Mouse (Mus musculus): ENCODE measurements at regions not wholly inside any gene's neighbourhood (a gene's known extent, or its start where the extent isn't known, plus 50 kb on each side); places are given as distances from the start of the nearest gene placed in this dataset.

DNA sequence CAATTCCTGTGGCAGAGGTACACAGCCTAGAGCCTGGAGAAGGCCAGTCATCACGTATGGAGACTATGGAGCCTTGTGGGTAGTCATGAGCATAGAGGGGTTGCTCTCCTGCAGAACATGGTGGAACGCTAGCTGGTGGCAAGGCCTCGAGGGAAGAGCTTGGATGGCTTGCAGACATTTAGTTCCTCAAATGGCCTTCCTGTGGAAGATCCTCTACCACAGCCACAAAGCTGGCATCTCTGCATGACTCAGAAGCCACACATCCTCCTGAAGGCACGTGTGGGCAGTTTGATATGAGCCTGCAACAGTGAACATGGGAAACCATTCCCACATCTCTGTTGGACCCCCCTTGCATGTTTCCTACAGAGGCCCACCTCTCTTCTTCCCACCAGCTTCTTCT is 547.9 kb upstream of the Lrrc6 start:
- no peaks in the 10 kb centered on the region for H3K27me3 ChIP-seq (replicated peaks)
- peak; percentile 42; the same call in 1 of the 2 replicates for ATAC-seq
- no peaks in the 10 kb centered on the region for H3K36me3 ChIP-seq
- H3K4me2 ChIP-seq, result no peak overlapping the region
- H3K4me3 ChIP-seq, result no peak overlapping the region
- peaks cover 24% of the 10 kb centered on the region for H3K4me1 ChIP-seq
- H3K9ac ChIP-seq, result no peak overlapping the region
- H3K9me3 ChIP-seq (replicated peaks), result no peaks in the 10 kb centered on the region
- 17% methylated on average over 4 of the region's 4 CpGs for WGBS (ENCODE audit: insufficient replicate concordance)
- no peak overlapping the region for H3K27ac ChIP-seq

DNA sequence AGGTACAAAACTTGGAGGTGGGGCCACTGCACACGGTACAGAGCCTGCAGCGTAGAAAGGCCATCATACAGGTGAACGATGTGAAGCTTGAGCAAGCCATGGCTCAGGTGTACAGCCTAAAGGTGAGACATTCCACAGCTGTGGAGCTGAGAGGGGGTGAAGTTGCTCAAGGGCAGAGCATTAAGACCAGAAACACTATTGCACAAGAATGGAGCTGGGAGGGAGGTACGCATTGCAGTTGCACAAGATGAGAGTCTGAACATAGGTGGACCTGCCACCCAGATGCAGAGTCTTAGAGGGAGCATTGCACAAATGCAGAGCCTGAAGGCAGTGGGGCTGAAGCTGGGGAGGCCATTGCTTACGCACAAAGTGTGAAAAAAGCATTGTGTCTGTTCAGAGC is 547.4 kb upstream of the Lrrc6 start:
- ATAC-seq, result no peak
- H3K27me3 ChIP-seq (replicated peaks), result no peaks in the 10 kb centered on the region
- no peak overlapping the region for H3K9ac ChIP-seq
- no peaks in the 10 kb centered on the region for H3K9me3 ChIP-seq (replicated peaks)
- no peak overlapping the region for H3K4me2 ChIP-seq
- 86% methylated on average over 5 of the region's 5 CpGs for WGBS (ENCODE audit: insufficient replicate concordance)
- H3K27ac ChIP-seq, result no peak overlapping the region
- H3K36me3 ChIP-seq, result no peaks in the 10 kb centered on the region
- H3K4me1 ChIP-seq, result peaks cover 24% of the 10 kb centered on the region
- no peak overlapping the region for H3K4me3 ChIP-seq

DNA sequence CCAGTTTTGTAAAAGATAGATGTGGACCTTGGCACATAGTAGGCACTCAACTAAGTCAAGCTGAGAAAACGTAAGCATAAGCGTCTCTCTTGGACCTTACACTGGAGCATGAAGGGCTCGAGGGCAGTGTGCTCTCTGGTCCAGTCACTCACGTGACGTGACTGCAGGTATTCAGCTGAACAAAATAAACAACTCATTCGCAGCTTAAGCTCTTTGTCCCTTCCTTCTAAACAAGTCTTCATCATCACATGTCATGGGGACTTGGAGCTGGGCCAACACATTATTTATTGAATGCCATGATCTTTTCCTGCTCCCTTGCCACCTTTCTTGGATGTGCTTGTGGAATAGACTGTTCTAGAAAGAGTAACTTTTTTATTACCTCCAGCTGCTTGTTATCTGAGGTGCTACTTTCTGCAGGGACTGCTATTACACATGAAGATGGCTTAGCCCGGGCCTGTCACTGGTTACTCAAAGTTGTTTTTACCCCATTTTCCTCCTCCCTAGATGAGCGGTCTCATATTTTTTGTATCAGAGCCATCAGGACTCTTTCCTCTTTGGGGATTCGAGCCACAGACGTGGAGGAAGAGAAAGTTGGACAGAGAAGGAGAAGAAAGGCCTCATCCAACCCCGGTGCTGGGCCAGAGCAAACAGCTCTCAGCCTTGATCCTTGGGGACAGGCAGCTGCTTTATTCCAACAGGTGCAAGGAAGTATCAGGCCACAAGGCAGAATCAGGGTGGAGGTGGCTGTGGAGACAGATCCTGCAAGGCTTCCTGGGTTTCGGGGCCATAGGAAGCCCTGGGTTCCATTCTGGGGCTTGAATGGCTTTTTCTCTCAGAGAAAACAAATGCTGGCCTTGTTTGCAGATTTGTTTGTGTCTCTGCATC is 545.5 kb upstream of the Lrrc6 start:
- H3K4me2 ChIP-seq, result no peak overlapping the region
- no peak for ATAC-seq
- no peak overlapping the region for H3K27ac ChIP-seq
- no peaks in the 10 kb centered on the region for H3K9me3 ChIP-seq (replicated peaks)
- H3K27me3 ChIP-seq (replicated peaks), result peaks cover 3% of the 10 kb centered on the region; the same call in 1 of the 2 replicates
- no peak overlapping the region for H3K4me3 ChIP-seq
- 62% methylated on average over 12 of the region's 12 CpGs for WGBS (ENCODE audit: insufficient replicate concordance)
- no peaks in the 10 kb centered on the region for H3K36me3 ChIP-seq
- peaks cover 24% of the 10 kb centered on the region for H3K4me1 ChIP-seq
- no peak overlapping the region for H3K9ac ChIP-seq

DNA sequence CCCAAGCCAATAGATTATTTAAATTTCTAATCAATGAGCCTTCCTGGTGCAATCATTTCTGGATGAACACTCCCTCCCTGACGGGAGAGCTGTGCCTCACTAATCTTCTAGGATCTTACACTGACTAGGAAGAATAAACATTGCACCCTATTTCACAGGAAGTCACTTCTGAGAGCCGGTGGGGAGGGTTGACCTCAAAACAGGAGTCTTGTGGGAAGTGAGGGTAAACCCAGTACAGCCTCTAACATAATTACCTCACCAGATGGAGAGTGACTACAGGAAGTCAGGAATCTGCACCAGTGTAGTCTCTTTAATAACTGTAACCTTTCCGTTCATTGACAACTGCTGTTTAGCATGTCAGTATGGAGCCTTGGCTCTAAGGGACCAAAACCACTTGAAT is 544.6 kb upstream of the Lrrc6 start:
- peaks cover 3% of the 10 kb centered on the region; the same call in 1 of the 2 replicates for H3K27me3 ChIP-seq (replicated peaks)
- H3K4me3 ChIP-seq, result no peak overlapping the region
- no peak overlapping the region for H3K27ac ChIP-seq
- no peaks in the 10 kb centered on the region for H3K9me3 ChIP-seq (replicated peaks)
- no peak overlapping the region for H3K9ac ChIP-seq
- no peak overlapping the region for H3K4me2 ChIP-seq
- no peak for ATAC-seq
- peaks cover 26% of the 10 kb centered on the region for H3K4me1 ChIP-seq
- no peaks in the 10 kb centered on the region for H3K36me3 ChIP-seq
- WGBS (ENCODE audit: insufficient replicate concordance), result 21% methylated on average over 3 of the region's 3 CpGs

DNA sequence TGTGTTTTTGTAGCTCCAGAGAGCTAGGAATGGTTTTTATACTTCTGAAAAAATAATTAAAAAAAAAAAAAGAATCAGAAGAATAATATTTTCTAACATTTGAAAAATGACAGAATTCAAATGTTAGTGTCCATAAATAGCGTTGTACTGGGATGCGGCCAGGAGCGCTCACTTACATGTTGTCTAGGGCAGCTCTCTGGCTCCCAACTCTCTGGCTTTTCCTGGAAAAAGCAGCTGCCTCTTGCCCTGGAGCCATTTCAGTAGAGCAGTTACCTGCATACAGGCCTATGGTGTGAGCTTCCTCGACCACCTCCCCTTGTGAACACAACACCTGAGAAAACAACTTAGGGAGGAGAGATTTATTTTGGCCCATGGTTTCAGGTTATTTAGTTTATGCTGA is 544.1 kb upstream of the Lrrc6 start:
- H3K36me3 ChIP-seq, result no peaks in the 10 kb centered on the region
- H3K4me2 ChIP-seq, result no peak overlapping the region
- H3K27me3 ChIP-seq (replicated peaks), result peaks cover 3% of the 10 kb centered on the region; the same call in 1 of the 2 replicates
- H3K4me1 ChIP-seq, result peaks cover 32% of the 10 kb centered on the region
- no peaks in the 10 kb centered on the region for H3K9me3 ChIP-seq (replicated peaks)
- H3K4me3 ChIP-seq, result no peak overlapping the region
- no peak for ATAC-seq
- no peak overlapping the region for H3K27ac ChIP-seq
- 85% methylated on average over 4 of the region's 4 CpGs for WGBS (ENCODE audit: insufficient replicate concordance)
- no peak overlapping the region for H3K9ac ChIP-seq

DNA sequence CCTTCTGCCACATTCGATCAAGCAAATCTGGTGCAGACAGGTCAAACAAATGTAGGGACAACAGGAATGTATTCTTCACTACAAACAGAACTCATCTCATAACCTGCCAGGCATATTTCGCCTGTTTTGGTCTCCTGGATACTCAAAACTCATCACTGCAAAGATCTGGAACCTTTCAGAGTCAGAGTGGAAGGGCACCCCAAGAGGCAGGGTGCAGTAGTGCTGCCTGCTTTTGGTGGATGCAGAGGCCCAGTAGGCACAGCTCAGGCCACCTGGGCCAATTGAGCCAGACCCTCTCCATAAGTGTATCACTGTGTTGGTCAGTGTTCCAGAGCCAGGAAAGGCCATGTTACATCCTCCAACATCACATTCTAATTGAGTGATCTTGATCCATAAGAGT is 541.4 kb upstream of the Lrrc6 start:
- H3K4me1 ChIP-seq, result peaks cover 37% of the 10 kb centered on the region
- peaks cover 6% of the 10 kb centered on the region for H3K27me3 ChIP-seq (replicated peaks)
- ATAC-seq, result no peak
- no peaks in the 10 kb centered on the region for H3K9me3 ChIP-seq (replicated peaks)
- no peaks in the 10 kb centered on the region for H3K36me3 ChIP-seq
- 61% methylated on average over 2 of the region's 2 CpGs for WGBS (ENCODE audit: insufficient replicate concordance)
- H3K4me3 ChIP-seq, result no peak overlapping the region
- H3K9ac ChIP-seq, result no peak overlapping the region
- no peak overlapping the region for H3K4me2 ChIP-seq
- no peak overlapping the region for H3K27ac ChIP-seq

DNA sequence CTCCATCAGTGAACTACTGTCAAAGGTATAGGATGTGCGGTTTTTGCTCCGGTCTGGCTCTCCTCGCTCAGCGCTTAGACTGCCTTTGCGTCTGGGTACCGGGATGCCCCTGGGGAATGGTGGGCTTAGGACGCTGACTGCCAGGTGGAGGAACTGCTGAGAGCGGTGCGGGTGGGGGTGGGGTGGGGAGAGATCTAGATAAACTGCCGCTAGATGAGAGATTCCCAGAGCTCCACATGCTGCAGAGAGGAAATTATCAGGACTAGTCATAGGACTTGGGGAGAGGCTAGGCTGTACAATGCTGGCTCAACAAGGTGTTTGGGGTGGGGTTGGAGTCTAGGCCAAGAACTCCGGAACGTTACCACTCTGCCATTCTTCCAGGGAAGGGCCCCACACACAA is 539.5 kb upstream of the Lrrc6 start:
- H3K9me3 ChIP-seq (replicated peaks), result no peaks in the 10 kb centered on the region
- peaks cover 9% of the 10 kb centered on the region for H3K27me3 ChIP-seq (replicated peaks)
- H3K9ac ChIP-seq, result no peak overlapping the region
- peak overlapping the region; percentile 70 for H3K4me2 ChIP-seq
- H3K4me3 ChIP-seq, result peak overlapping the region; percentile 52
- 19% methylated on average over 12 of the region's 12 CpGs for WGBS (ENCODE audit: insufficient replicate concordance)
- H3K36me3 ChIP-seq, result no peaks in the 10 kb centered on the region
- no peak for ATAC-seq
- H3K27ac ChIP-seq, result no peak overlapping the region
- H3K4me1 ChIP-seq, result peaks cover 24% of the 10 kb centered on the region

DNA sequence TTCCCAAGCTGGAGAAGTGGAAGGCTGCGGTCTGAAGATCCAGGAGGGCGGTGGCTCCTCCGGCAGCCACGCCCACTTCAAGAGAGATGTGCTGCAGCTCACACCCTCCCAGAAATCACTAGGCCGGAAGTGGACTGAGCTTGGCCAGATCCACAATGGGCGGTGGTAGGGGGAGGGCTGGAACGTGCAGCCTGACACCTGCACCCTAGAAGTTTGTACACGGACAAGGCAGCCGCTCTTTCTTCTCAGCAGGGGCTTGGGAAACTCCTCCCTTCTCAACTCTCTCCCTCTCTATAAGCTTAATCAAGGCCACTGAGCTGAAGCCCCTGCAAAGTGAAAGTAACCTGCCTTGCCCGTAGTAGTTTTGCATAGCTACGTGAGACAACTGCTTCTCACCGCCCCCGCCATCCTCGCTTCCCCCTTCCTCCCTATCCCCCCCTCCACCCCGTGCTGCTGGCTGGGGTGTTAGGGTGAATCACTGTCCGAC is 538.8 kb upstream of the Lrrc6 start:
- Histone ChIP-seq H3K4me3 (peak overlapping the region; percentile 52), H3K9ac (peak overlapping the region; percentile 28; the same call in 1 of the 2 replicates), H3K27me3 (replicated peaks) (peaks cover 9% of the 10 kb centered on the region), H3K27ac (no peak overlapping the region), H3K4me2 (peak overlapping the region; percentile 70), H3K36me3 (no peaks in the 10 kb centered on the region), H3K4me1 (peaks cover 19% of the 10 kb centered on the region), H3K9me3 (replicated peaks) (no peaks in the 10 kb centered on the region)
- peak; percentile 72 for ATAC-seq
- WGBS (ENCODE audit: insufficient replicate concordance), result 2% methylated on average over 16 of the region's 16 CpGs

DNA sequence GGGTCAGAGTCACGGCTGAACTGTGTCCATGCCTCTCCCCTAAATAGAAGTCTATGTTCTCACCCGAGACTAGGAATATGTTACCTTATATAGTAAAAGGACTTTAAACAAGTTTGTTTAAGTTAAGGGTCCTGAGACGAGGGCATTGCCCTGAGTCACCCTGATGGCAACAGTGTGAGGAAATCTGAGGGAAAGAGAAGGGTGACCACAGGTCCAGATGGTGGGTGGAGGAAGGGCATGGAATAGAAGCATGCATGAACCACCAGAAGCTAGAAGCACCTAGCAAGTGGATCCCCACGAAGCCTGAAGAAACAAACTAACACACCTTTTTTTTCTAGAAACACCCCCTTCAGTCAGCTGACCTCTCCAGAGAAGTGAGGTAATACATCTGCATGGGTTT is 536.9 kb upstream of the Lrrc6 start:
- WGBS (ENCODE audit: insufficient replicate concordance), result 51% methylated on average over 4 of the region's 4 CpGs

DNA sequence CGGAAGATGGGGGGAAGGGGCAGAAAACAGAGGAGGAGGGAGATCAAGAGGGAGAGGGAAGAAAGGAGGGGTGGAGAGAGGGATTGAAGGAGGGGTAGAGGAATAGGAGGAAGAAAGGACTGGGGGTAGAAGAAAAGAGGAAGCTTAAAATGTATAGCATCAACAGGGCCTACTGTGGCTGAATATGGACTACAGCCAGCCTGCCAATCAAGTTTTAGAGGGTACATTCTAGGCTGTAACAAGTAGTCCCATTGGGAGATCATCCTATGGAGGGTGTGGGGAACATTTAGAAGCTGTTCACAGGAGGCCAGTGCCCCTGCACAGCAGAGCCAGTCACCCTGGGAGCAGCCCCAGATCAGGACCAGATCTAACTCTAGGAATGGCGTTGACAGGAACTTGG is 535.6 kb upstream of the Lrrc6 start:
- H3K4me3 ChIP-seq, result no peak overlapping the region
- no peak overlapping the region for H3K27ac ChIP-seq
- WGBS (ENCODE audit: insufficient replicate concordance), result 45% methylated on average over 2 of the region's 2 CpGs
- peaks cover 6% of the 10 kb centered on the region for H3K27me3 ChIP-seq (replicated peaks)
- no peak for ATAC-seq
- H3K9ac ChIP-seq, result no peak overlapping the region
- H3K36me3 ChIP-seq, result no peaks in the 10 kb centered on the region
- peaks cover 19% of the 10 kb centered on the region for H3K4me1 ChIP-seq
- H3K9me3 ChIP-seq (replicated peaks), result no peaks in the 10 kb centered on the region
- no peak overlapping the region for H3K4me2 ChIP-seq

More for the DNA sequence above, 536.9 kb upstream of the Lrrc6 start:
- peaks cover 9% of the 10 kb centered on the region for H3K27me3 ChIP-seq (replicated peaks)
- peaks cover 19% of the 10 kb centered on the region for H3K4me1 ChIP-seq
- ATAC-seq, result no peak
- H3K4me3 ChIP-seq, result no peak overlapping the region
- no peak overlapping the region for H3K4me2 ChIP-seq
- no peaks in the 10 kb centered on the region for H3K9me3 ChIP-seq (replicated peaks)
- no peak overlapping the region for H3K27ac ChIP-seq
- H3K36me3 ChIP-seq, result no peaks in the 10 kb centered on the region
- no peak overlapping the region for H3K9ac ChIP-seq

DNA sequence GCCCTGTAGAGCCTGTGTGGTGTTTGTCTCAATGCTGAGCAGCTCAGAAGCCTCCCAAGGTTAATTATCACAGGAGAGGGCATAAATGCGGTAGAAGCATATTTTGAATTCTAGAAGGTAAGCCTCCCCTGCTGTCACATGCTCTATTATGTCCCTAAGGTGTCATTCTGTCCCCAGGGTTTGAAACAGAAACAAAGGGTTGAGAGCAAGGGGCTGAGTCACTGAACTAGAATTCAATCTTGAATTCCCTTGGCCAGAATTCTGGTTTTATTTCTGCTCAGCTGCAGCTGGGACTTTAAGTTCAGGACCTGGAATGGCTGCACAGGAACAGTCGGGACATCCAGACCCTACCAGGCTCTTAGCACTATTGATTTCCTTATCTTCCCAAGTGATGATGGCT is 533.2 kb upstream of the Lrrc6 start:
- no peak overlapping the region for H3K4me3 ChIP-seq
- H3K4me2 ChIP-seq, result no peak overlapping the region
- H3K27ac ChIP-seq, result no peak overlapping the region
- no peaks in the 10 kb centered on the region for H3K9me3 ChIP-seq (replicated peaks)
- no peak for ATAC-seq
- no peak overlapping the region for H3K9ac ChIP-seq
- 51% methylated on average over 2 of the region's 2 CpGs for WGBS (ENCODE audit: insufficient replicate concordance)
- peaks cover 6% of the 10 kb centered on the region; the same call in 1 of the 2 replicates for H3K27me3 ChIP-seq (replicated peaks)
- H3K4me1 ChIP-seq, result peaks cover 7% of the 10 kb centered on the region
- no peaks in the 10 kb centered on the region for H3K36me3 ChIP-seq

DNA sequence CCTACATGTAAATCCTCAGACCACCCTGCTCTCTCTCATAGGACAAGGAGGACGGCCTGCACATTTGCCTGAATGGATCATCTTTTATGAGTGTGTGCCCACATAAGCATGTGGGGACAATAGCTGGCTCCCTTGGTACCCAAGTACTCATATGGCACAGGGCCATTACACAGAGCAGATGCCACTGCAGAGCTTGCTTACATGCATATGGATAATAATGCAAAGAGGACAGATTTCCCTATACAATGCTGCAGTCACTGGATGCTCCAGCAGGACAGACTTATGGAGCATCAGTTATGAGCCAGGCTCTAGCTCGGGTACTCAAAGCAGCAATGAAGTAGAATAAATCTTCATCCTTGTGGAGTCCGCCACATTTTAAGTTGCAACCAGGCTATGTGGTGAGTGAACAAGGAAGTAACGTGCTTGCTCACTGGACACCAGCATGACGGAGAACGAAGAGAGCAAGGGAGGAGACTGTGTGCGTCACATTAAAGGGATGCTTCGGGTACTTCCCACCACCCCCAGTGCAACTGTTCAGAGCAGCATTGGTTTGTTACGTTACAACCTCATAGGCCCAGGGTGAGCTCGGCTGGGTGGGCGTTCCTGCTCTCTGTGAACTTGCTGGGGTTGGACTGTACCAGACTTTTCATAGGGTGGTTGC is 531.3 kb upstream of the Lrrc6 start:
- no peak overlapping the region for H3K4me3 ChIP-seq
- no peak overlapping the region for H3K27ac ChIP-seq
- H3K9ac ChIP-seq, result no peak overlapping the region
- no peak overlapping the region for H3K4me2 ChIP-seq
- ATAC-seq, result no peak
- H3K9me3 ChIP-seq (replicated peaks), result no peaks in the 10 kb centered on the region
- no peaks in the 10 kb centered on the region for H3K36me3 ChIP-seq
- H3K4me1 ChIP-seq, result peaks cover 4% of the 10 kb centered on the region; the same call in 1 of the 2 replicates
- WGBS (ENCODE audit: insufficient replicate concordance), result 68% methylated on average over 11 of the region's 11 CpGs
- H3K27me3 ChIP-seq (replicated peaks), result 0 out of 2 replicates have a peak, but pooled peaks cover 2% of the 10 kb centered on the region

All from liver, embryonic 12.5 days (tissue).